Mouse (Mus musculus) neural tube, embryonic 11.5 days (tissue): ENCODE data around the gene Gm45713. TPM values are rescaled to one million over a fixed set of nuclear protein-coding genes. Genes with fewer than 3 reads are reported as not detected.
"Not testable (repeated sequence)": the region's sequence is repeated elsewhere in the genome, so short reads cannot be mapped to it uniquely, and the experiment has no call there.

Experiments
- ATAC-seq: fragments of 200-750 bp; cut with Nextera tagmentation; 2 replicates; pipeline ENCODE4 v1.8.0; 2017; ENCODE audit warnings: moderate number of reproducible peaks, mild to moderate bottlenecking, moderate TSS enrichment, moderate library complexity; ENCODE audit not compliant: insufficient read depth, low FRiP score, low TSS enrichment
- DNase-seq: peaks from one replicate; pipeline ENCODE4 v3.0.0-alpha.2; 2015; ENCODE audit warnings: low spot score
- H3K27ac ChIP-seq: fragments of 300-500 bp; sonication (generic); 2 replicates; pipeline ENCODE4 v1.5.1; 2014; ENCODE audit warnings: low read depth, mild to moderate bottlenecking, low read length
- H3K27me3 ChIP-seq: fragments of 300-500 bp; sonication (generic); 2 replicates; pipeline ENCODE4 v1.6.1; 2014; ENCODE audit warnings: mild to moderate bottlenecking, low read length, mixed read lengths; ENCODE audit not compliant: control insufficient read depth, insufficient read depth
- H3K36me3 ChIP-seq: fragments of 300-500 bp; sonication (generic); 2 replicates; pipeline ENCODE4 v1.6.1; 2014; ENCODE audit warnings: mild to moderate bottlenecking, low read length, moderate library complexity, mixed read lengths; ENCODE audit not compliant: control insufficient read depth, insufficient read depth
- H3K4me1 ChIP-seq: fragments of 300-500 bp; sonication (generic); 2 replicates; pipeline ENCODE4 v1.6.1; 2014; ENCODE audit warnings: low read length, mixed read lengths; ENCODE audit not compliant: control insufficient read depth, insufficient read depth
- H3K4me2 ChIP-seq: fragments of 300-500 bp; sonication (generic); 2 replicates; pipeline ENCODE4 v1.6.1; 2014; ENCODE audit warnings: low read depth, mild to moderate bottlenecking, moderate library complexity
- H3K4me3 ChIP-seq: fragments of 300-500 bp; sonication (generic); 2 replicates; pipeline ENCODE4 v1.5.1; 2014; ENCODE audit warnings: low read depth, low read length
- H3K9ac ChIP-seq: fragments of 300-500 bp; sonication (generic); 2 replicates; pipeline ENCODE4 v1.6.1; 2014; ENCODE audit warnings: mild to moderate bottlenecking, low read length
- H3K9me3 ChIP-seq: fragments of 300-500 bp; sonication (generic); 2 replicates; pipeline ENCODE4 v1.6.1; 2016; ENCODE audit warnings: low read length; ENCODE audit not compliant: control insufficient read depth
- WGBS: fragments of 180-500 bp; shearing (Covaris S2); extraction: QIAGEN DNeasy Blood & Tissue Kit; methylation state at CpG from one replicate; pipeline ENCODE4 v1.1.7; 2014; 5-methylcytosine and 5-hydroxymethylcytosine counted together
- polyA plus RNA-seq: library from polyadenylated mRNA; unstranded; fragments of >200 nt; fragmentation: Nextera tagmentation; extraction: Ambion mirVana; gene quantifications from 2 replicates; pipeline ENCODE4 v1.2.1, GENCODE M21; 2014

Gm45713 gene
- polyA plus RNA-seq, 1 experiment from 2014 or later, result 0.21 TPM

- peaks cover 27% of the 10 kb centered on the region for H3K36me3 ChIP-seq
These were observed 16.0 kb downstream of the Gm45713 start for GRCm38 (mm10) chr7:45119780-45120709.

GRCm38 (mm10) chr7:45118336-45118735 lies 17.7 kb downstream of the Gm45713 start:
- Histone ChIP-seq H3K9me3 (no peaks in the 10 kb centered on the region), H3K27ac (no peak overlapping the region), H3K4me3 (no peak overlapping the region), H3K9ac (no peak overlapping the region), H3K4me2 (no peak overlapping the region), H3K27me3 (no peaks in the 10 kb centered on the region), H3K36me3 (peaks cover 27% of the 10 kb centered on the region), H3K4me1 (peaks cover 8% of the 10 kb centered on the region; the same call in 1 of the 2 replicates)
- ATAC-seq (no peak), DNase-seq (no peak)
- 93% methylated on average over 6 of the region's 6 CpGs for WGBS

More at GRCm38 (mm10) chr7:45119780-45120709, 16.0 kb downstream of the Gm45713 start:
- no peak for ATAC-seq
- H3K4me1 ChIP-seq, result peaks cover 11% of the 10 kb centered on the region; the same call in 1 of the 2 replicates
- WGBS, result 87% methylated on average over 5 of the region's 5 CpGs
- no peak overlapping the region for H3K27ac ChIP-seq
- no peak overlapping the region for H3K4me2 ChIP-seq
- no peaks in the 10 kb centered on the region for H3K9me3 ChIP-seq
- no peak for DNase-seq
- no peaks in the 10 kb centered on the region for H3K27me3 ChIP-seq
- H3K9ac ChIP-seq, result no peak overlapping the region
- 0 out of 2 replicates have a peak overlapping the region, but pooled peaks have one; percentile 6 for H3K4me3 ChIP-seq

GRCm38 (mm10) chr7:45117566-45117965 lies 18.5 kb downstream of the Gm45713 start:
- Histone ChIP-seq H3K27ac (no peak overlapping the region), H3K4me1 (peaks cover 2% of the 10 kb centered on the region; the same call in 1 of the 2 replicates), H3K9me3 (no peaks in the 10 kb centered on the region), H3K9ac (no peak overlapping the region; the same call in 1 of the 2 replicates), H3K4me2 (no peak overlapping the region), H3K36me3 (peaks cover 23% of the 10 kb centered on the region), H3K27me3 (no peaks in the 10 kb centered on the region), H3K4me3 (0 out of 2 replicates have a peak overlapping the region, but pooled peaks have one; percentile 5)
- ATAC-seq (no peak), DNase-seq (no peak)
- 89% methylated on average over 8 of the region's 8 CpGs for WGBS

- Histone ChIP-seq H3K27me3 (no peaks in the 10 kb centered on the region), H3K4me2 (no peak overlapping the region), H3K9ac (no peak overlapping the region), H3K9me3 (no peaks in the 10 kb centered on the region), H3K4me1 (no peaks in the 10 kb centered on the region), H3K36me3 (peaks cover 2% of the 10 kb centered on the region; the same call in 1 of the 2 replicates), H3K4me3 (no peak overlapping the region), H3K27ac (no peak overlapping the region)
- DNase-seq (no peak), ATAC-seq (no peak)
- WGBS, result 80% methylated on average over 2 of the region's 2 CpGs
These were observed 22.6 kb downstream of the Gm45713 start for GRCm38 (mm10) chr7:45113476-45113875.

- H3K36me3 ChIP-seq, result no peaks in the 10 kb centered on the region
- no peaks in the 10 kb centered on the region for H3K9me3 ChIP-seq
- H3K9ac ChIP-seq, result no peak overlapping the region
- DNase-seq, result no peak
- H3K27ac ChIP-seq, result no peak overlapping the region
- H3K4me1 ChIP-seq, result no peaks in the 10 kb centered on the region
- WGBS, result 75% methylated on average over 3 of the region's 3 CpGs
- H3K27me3 ChIP-seq, result no peaks in the 10 kb centered on the region
- no peak for ATAC-seq
- H3K4me2 ChIP-seq, result no peak overlapping the region
- no peak overlapping the region for H3K4me3 ChIP-seq
These were observed 23.5 kb downstream of the Gm45713 start for GRCm38 (mm10) chr7:45112529-45112928.

- no peak overlapping the region for H3K27ac ChIP-seq
- ATAC-seq (no peak), DNase-seq (no peak)
- H3K27me3 ChIP-seq, result no peaks in the 10 kb centered on the region
- no peak overlapping the region for H3K9ac ChIP-seq
- 68% methylated on average over 2 of the region's 2 CpGs for WGBS
- no peaks in the 10 kb centered on the region for H3K36me3 ChIP-seq
- no peak overlapping the region for H3K4me3 ChIP-seq
- H3K4me1 ChIP-seq, result no peaks in the 10 kb centered on the region
- no peak overlapping the region for H3K4me2 ChIP-seq
- H3K9me3 ChIP-seq, result no peaks in the 10 kb centered on the region
These were observed 24.1 kb downstream of the Gm45713 start for GRCm38 (mm10) chr7:45111940-45112339.

- H3K4me2 ChIP-seq, H3K27ac ChIP-seq, DNase-seq, H3K36me3 ChIP-seq, H3K27me3 ChIP-seq, H3K4me3 ChIP-seq, H3K9me3 ChIP-seq, H3K4me1 ChIP-seq, ATAC-seq, H3K9ac ChIP-seq: not testable (repeated sequence)
- 92% methylated on average over 4 of the region's 4 CpGs for WGBS
These were observed 25.9 kb downstream of the Gm45713 start for GRCm38 (mm10) chr7:45110089-45110488.

GRCm38 (mm10) chr7:45107052-45107645 lies 28.9 kb downstream of the Gm45713 start:
- no peak overlapping the region for H3K9ac ChIP-seq
- WGBS, result 57% methylated on average over 5 of the region's 5 CpGs
- no peaks in the 10 kb centered on the region for H3K27me3 ChIP-seq
- no peak overlapping the region for H3K4me2 ChIP-seq
- no peak for ATAC-seq
- no peaks in the 10 kb centered on the region for H3K36me3 ChIP-seq
- no peak overlapping the region for H3K4me3 ChIP-seq
- H3K4me1 ChIP-seq, result peaks cover 3% of the 10 kb centered on the region; the same call in 1 of the 2 replicates
- DNase-seq, result no peak
- H3K9me3 ChIP-seq, result no peaks in the 10 kb centered on the region
- H3K27ac ChIP-seq, result no peak overlapping the region
